In the genomic region with DNA sequence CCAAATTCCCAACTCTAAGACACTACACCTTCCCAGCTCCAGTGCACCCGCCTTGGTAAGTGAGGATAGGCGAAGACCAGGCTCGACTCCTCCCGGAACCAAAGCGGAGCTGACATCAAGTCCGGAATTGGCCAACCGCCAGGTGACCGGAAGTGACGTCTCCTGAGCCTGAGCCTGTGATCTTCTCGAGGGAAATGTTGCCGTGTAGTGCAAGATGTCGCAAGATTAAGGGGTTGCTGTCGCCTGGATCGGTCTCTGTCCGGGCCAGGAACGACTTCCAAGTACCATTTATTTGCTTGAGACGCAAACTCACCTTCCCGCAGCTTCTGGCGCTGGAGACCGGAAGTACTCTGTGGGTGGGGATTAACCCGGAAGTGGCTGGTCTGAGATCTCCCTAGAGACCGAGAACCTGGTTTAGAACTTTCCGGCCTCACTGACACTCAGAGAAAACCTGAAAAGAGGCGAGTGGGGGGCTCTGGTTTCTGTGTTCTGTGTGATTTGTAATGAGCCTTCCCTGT, we compare ENCODE assay signal across 8 mouse cellular contexts. TPM values are rescaled to one million over a fixed set of nuclear protein-coding genes. Genes with fewer than 3 reads are reported as not detected.
DNase-seq lines count a peak whose midpoint lies in the region; ATAC-seq lines count a peak whose summit lies in the region.

No protein-coding gene starts in this region.

- H3K4me3 ChIP-seq in hindbrain, embryonic 14.5 days (replicated peaks; ENCODE audit: low read length): peak overlapping the region; percentile 40

- H3K4me2 ChIP-seq in hindbrain, embryonic 14.5 days (replicated peaks): peak overlapping the region; percentile 72

- DNase-seq in T-cell, adult 2 months (ENCODE audit: low spot score): peak; percentile 78
- peak; percentile 99 for DNase-seq in cerebellum, postnatal 25 days
- peak; percentile 93 to 97 for DNase-seq in frontal cortex, postnatal 25 days (ENCODE audit: low spot score in 2 of 2)
- peak; percentile 98 for DNase-seq in hindbrain, embryonic 14.5 days (ENCODE audit: low spot score)
- DNase-seq in layer of hippocampus, postnatal 25 days (ENCODE audit: extremely low spot score in 1 of 2, low spot score in 1 of 2): peak; percentile 86 to 96
- DNase-seq in lung, postnatal 14 days: peak; percentile 99
- peak; percentile 93 for DNase-seq in ovary, postnatal 36 days (ENCODE audit: low spot score)
- DNase-seq in thymus, postnatal 14 days: peak; percentile 80

- H3K36me3 ChIP-seq in hindbrain, embryonic 14.5 days (replicated peaks; ENCODE audit: control insufficient read depth, insufficient read depth): no peaks in the 10 kb centered on the region

- 3% methylated on average over 24 of the region's 24 CpGs for WGBS in hindbrain, embryonic 14.5 days

- peak overlapping the region; percentile 57 for H3K9ac ChIP-seq in hindbrain, embryonic 14.5 days

- no peaks in the 10 kb centered on the region for H3K27me3 ChIP-seq in hindbrain, embryonic 14.5 days (ENCODE audit: control insufficient read depth, insufficient read depth, low read length)

- peak overlapping the region; percentile 98 for H3K27ac ChIP-seq in hindbrain, embryonic 14.5 days

- H3K4me1 ChIP-seq in hindbrain, embryonic 14.5 days (replicated peaks; ENCODE audit: control insufficient read depth, insufficient read depth, low read length): peaks cover 9% of the 10 kb centered on the region; the same call in 1 of the 2 replicates

- H3K9me3 ChIP-seq in hindbrain, embryonic 14.5 days (ENCODE audit: control insufficient read depth, low read length): no peaks in the 10 kb centered on the region

- peak; percentile 78 for ATAC-seq in hindbrain, embryonic 14.5 days (ENCODE audit: low FRiP score)

RNA-seq across cellular contexts. Expression of gene Glyctk, which starts 1.9 kb away (rescaled TPM):
- 2.3 and 3.0 TPM in 2 replicates for polyA plus RNA-seq in hindbrain, embryonic 14.5 days (2014; fragmentation: Nextera tagmentation; extraction: Ambion mirVana)
- total RNA-seq in layer of hippocampus, postnatal 25 days (2021): 1 to 10 TPM; 3.1 to 3.3 TPM

RNA-seq across cellular contexts. Expression of gene Wdr82, which starts 10.9 kb away (rescaled TPM):
- polyA plus RNA-seq in hindbrain, embryonic 14.5 days (2014; fragmentation: Nextera tagmentation; extraction: Ambion mirVana): 40.2 and 42.3 TPM in 2 replicates
- total RNA-seq in layer of hippocampus, postnatal 25 days (2021): 100 to 1,000 TPM; 132 to 141 TPM

RNA-seq across cellular contexts. Expression of gene Ppm1m, which starts 39.7 kb away (rescaled TPM):
- 13.0 and 13.4 TPM in 2 replicates for polyA plus RNA-seq in hindbrain, embryonic 14.5 days (2014; fragmentation: Nextera tagmentation; extraction: Ambion mirVana)
- total RNA-seq in layer of hippocampus, postnatal 25 days (2021): 10 to 100 TPM; 15.6 to 16.6 TPM

RNA-seq across cellular contexts. Expression of gene Twf2, which starts 43.1 kb away (rescaled TPM):
- polyA plus RNA-seq in hindbrain, embryonic 14.5 days (2014; fragmentation: Nextera tagmentation; extraction: Ambion mirVana): 49.6 and 52.9 TPM in 2 replicates
- total RNA-seq in layer of hippocampus, postnatal 25 days (2021): 10 to 100 TPM; 52.3 to 57.2 TPM

Comparison
In these comparisons a context has a peak if more than half of its experiments do, and no peak if none do; other contexts are left out.
1. Peak in every context shown above with its lines: DNase-seq, ATAC-seq, H3K4me3 ChIP-seq and H3K27ac ChIP-seq.